Mouse (Mus musculus) small intestine, adult 2 months (tissue): ENCODE measurements around the gene Fam189a1.

Experiments
- CTCF ChIP-seq: fragments of 200-500 bp; IDR thresholded peaks from 2 replicates; pipeline ENCODE4 v1.5.1; 2012; ENCODE audit warnings: low read depth, mild to moderate bottlenecking, control low read depth, inconsistent platforms, low read length, moderate library complexity, mixed read lengths; ENCODE audit not compliant: insufficient replicate concordance, insufficient read length; ENCODE audit errors: extremely low read depth
- POLR2A ChIP-seq: fragments of 200-500 bp; IDR thresholded peaks from 2 replicates; pipeline ENCODE4 v1.6.1; 2012; ENCODE audit warnings: low read depth, mild to moderate bottlenecking, control low read depth, inconsistent platforms, low read length, moderate library complexity

- no peak for TF ChIP-seq POLR2A
- no peak for TF ChIP-seq CTCF
These were observed 371.3 kb downstream of the Fam189a1 start for GRCm38 (mm10) chr7:64785040-64785439.
